Mouse (Mus musculus) midbrain, embryonic 12.5 days (tissue): Measurements from ENCODE around the gene Hacd3. TPM values are rescaled to one million over a fixed set of nuclear protein-coding genes. Genes with fewer than 3 reads are reported as not detected.
"Not testable (repeated sequence)": the region's sequence is repeated elsewhere in the genome, so short reads cannot be mapped to it uniquely, and the experiment has no call there.

Experiments used
- ATAC-seq: fragments of 200-750 bp; cut with Nextera tagmentation; 2 replicates; pipeline ENCODE4 v1.8.0; 2017; ENCODE audit warnings: low read depth, moderate TSS enrichment, moderate library complexity; ENCODE audit not compliant: low FRiP score
- H3K27ac ChIP-seq: fragments of 300-500 bp; sonication (generic); replicated peaks from 2 replicates; pipeline ENCODE4 v1.5.1; 2016; ENCODE audit warnings: mild to moderate bottlenecking
- H3K27me3 ChIP-seq: fragments of 300-500 bp; sonication (generic); 2 replicates; pipeline ENCODE4 v1.6.1; 2016; ENCODE audit warnings: mild to moderate bottlenecking
- H3K36me3 ChIP-seq: fragments of 300-500 bp; sonication (generic); 2 replicates; pipeline ENCODE4 v1.6.1; 2016
- H3K4me1 ChIP-seq: fragments of 300-500 bp; sonication (generic); 2 replicates; pipeline ENCODE4 v1.6.1; 2016
- H3K4me2 ChIP-seq: fragments of 300-500 bp; sonication (generic); replicated peaks from 2 replicates; pipeline ENCODE4 v1.6.1; 2016; ENCODE audit warnings: mild to moderate bottlenecking, moderate library complexity
- H3K4me3 ChIP-seq: fragments of 300-500 bp; sonication (generic); 2 replicates; pipeline ENCODE4 v1.5.1; 2016; ENCODE audit warnings: mild to moderate bottlenecking
- H3K9ac ChIP-seq: fragments of 300-500 bp; sonication (generic); replicated peaks from 2 replicates; pipeline ENCODE4 v1.6.1; 2016; ENCODE audit warnings: mild to moderate bottlenecking, moderate library complexity
- H3K9me3 ChIP-seq: fragments of 300-500 bp; sonication (generic); 2 replicates; pipeline ENCODE4 v1.6.1; 2016; ENCODE audit warnings: mild to moderate bottlenecking
- WGBS: fragments of 180-500 bp; shearing (Covaris S2); methylation state at CpG from one replicate; pipeline ENCODE4 v1.1.7; 2016; 5-methylcytosine and 5-hydroxymethylcytosine counted together
- polyA plus RNA-seq: library from polyadenylated mRNA; unstranded; fragments of >200 nt; fragmentation: Nextera tagmentation; extraction: Ambion mirVana; gene quantifications from 2 replicates; pipeline ENCODE4 v1.2.1, GENCODE M21; 2016

Gene Hacd3
- polyA plus RNA-seq, 1 experiment from 2014 or later, result 148 TPM

- H3K4me1 ChIP-seq, result peaks cover 51% of the 10 kb centered on the region
Observed at GRCm38 (mm10) chr9:65015461-65016222, 5.9 kb downstream of the Hacd3 start.

GRCm38 (mm10) chr9:65011304-65011703, 10.2 kb downstream of the Hacd3 start:
- no peak for ATAC-seq
- no peak overlapping the region for H3K9ac ChIP-seq
- H3K4me2 ChIP-seq, result no peak overlapping the region
- no peaks in the 10 kb centered on the region for H3K9me3 ChIP-seq
- H3K27ac ChIP-seq, result no peak overlapping the region
- no peaks in the 10 kb centered on the region for H3K27me3 ChIP-seq
- WGBS, result 58% methylated on average over 6 of the region's 6 CpGs
- peaks cover 31% of the 10 kb centered on the region for H3K36me3 ChIP-seq
- H3K4me1 ChIP-seq, result peaks cover 9% of the 10 kb centered on the region
- no peak overlapping the region for H3K4me3 ChIP-seq

More at GRCm38 (mm10) chr9:65015461-65016222, 5.9 kb downstream of the Hacd3 start:
- H3K4me2 ChIP-seq, result no peak overlapping the region
- H3K27me3 ChIP-seq, result no peaks in the 10 kb centered on the region
- ATAC-seq, result no peak
- no peak overlapping the region for H3K9ac ChIP-seq
- no peak overlapping the region for H3K4me3 ChIP-seq
- no peaks in the 10 kb centered on the region for H3K9me3 ChIP-seq
- no peak overlapping the region for H3K27ac ChIP-seq
- 0 out of 2 replicates have a peak, but pooled peaks cover 2% of the 10 kb centered on the region for H3K36me3 ChIP-seq
- 82% methylated on average over 7 of the region's 7 CpGs for WGBS

- no peak overlapping the region for H3K4me2 ChIP-seq
- H3K9ac ChIP-seq, result no peak overlapping the region
- H3K4me1 ChIP-seq, result peaks cover 2% of the 10 kb centered on the region; the same call in 1 of the 2 replicates
- no peak overlapping the region for H3K4me3 ChIP-seq
- H3K9me3 ChIP-seq, result no peaks in the 10 kb centered on the region
- H3K27me3 ChIP-seq, result no peaks in the 10 kb centered on the region
- no peak for ATAC-seq
- H3K27ac ChIP-seq, result no peak overlapping the region
- peaks cover 37% of the 10 kb centered on the region for H3K36me3 ChIP-seq
- 96% methylated on average over 8 of the region's 8 CpGs for WGBS
Observed at GRCm38 (mm10) chr9:65010632-65011031, 10.9 kb downstream of the Hacd3 start.

GRCm38 (mm10) chr9:65005737-65006136, 15.8 kb downstream of the Hacd3 start:
- Histone ChIP-seq H3K9ac (no peak overlapping the region), H3K9me3 (no peaks in the 10 kb centered on the region), H3K27me3 (no peaks in the 10 kb centered on the region), H3K4me3 (no peak overlapping the region), H3K27ac (no peak overlapping the region), H3K36me3 (peaks cover 72% of the 10 kb centered on the region), H3K4me2 (no peak overlapping the region), H3K4me1 (no peaks in the 10 kb centered on the region; the same call in 1 of the 2 replicates)
- WGBS, result 96% methylated on average over 8 of the region's 8 CpGs
- ATAC-seq, result no peak

- Histone ChIP-seq H3K27ac (0 out of 2 replicates have a peak overlapping the region, but pooled peaks have one; percentile 52), H3K9me3 (no peaks in the 10 kb centered on the region), H3K4me2 (no peak overlapping the region), H3K4me1 (no peaks in the 10 kb centered on the region; the same call in 1 of the 2 replicates), H3K27me3 (no peaks in the 10 kb centered on the region), H3K9ac (no peak overlapping the region), H3K36me3 (peaks cover 82% of the 10 kb centered on the region), H3K4me3 (no peak overlapping the region)
- 65% methylated on average over 4 of the region's 4 CpGs for WGBS
- ATAC-seq, result no peak
Observed at GRCm38 (mm10) chr9:65001481-65001880, 20.0 kb downstream of the Hacd3 start.

- H3K27ac ChIP-seq, H3K27me3 ChIP-seq, H3K9me3 ChIP-seq, H3K4me2 ChIP-seq, H3K4me3 ChIP-seq, ATAC-seq, H3K4me1 ChIP-seq, H3K9ac ChIP-seq: not testable (repeated sequence)
- WGBS, result 97% methylated on average over 1 of the region's 1 CpGs
- peaks cover 88% of the 10 kb centered on the region for H3K36me3 ChIP-seq
Observed at GRCm38 (mm10) chr9:64995464-64995863, 26.0 kb downstream of the Hacd3 start.

GRCm38 (mm10) chr9:64990291-64990690, 31.2 kb downstream of the Hacd3 start:
- Histone ChIP-seq H3K27ac (no peak overlapping the region), H3K4me3 (no peak overlapping the region), H3K9me3 (no peaks in the 10 kb centered on the region), H3K9ac (no peak overlapping the region), H3K4me1 (no peaks in the 10 kb centered on the region), H3K36me3 (peaks cover 94% of the 10 kb centered on the region), H3K27me3 (no peaks in the 10 kb centered on the region), H3K4me2 (no peak overlapping the region)
- no peak for ATAC-seq
- WGBS, result 93% methylated on average over 7 of the region's 7 CpGs

- 95% methylated on average over 6 of the region's 6 CpGs for WGBS
- ATAC-seq, result no peak
- Histone ChIP-seq H3K9ac (no peak overlapping the region), H3K27ac (no peak overlapping the region), H3K4me3 (no peak overlapping the region), H3K9me3 (no peaks in the 10 kb centered on the region), H3K4me2 (no peak overlapping the region), H3K36me3 (peaks cover 94% of the 10 kb centered on the region), H3K4me1 (no peaks in the 10 kb centered on the region), H3K27me3 (no peaks in the 10 kb centered on the region)
Observed at GRCm38 (mm10) chr9:64988443-64988842, 33.0 kb downstream of the Hacd3 start.

- Histone ChIP-seq H3K36me3 (peaks cover 92% of the 10 kb centered on the region), H3K27me3 (no peaks in the 10 kb centered on the region), H3K27ac (no peak overlapping the region), H3K9me3 (no peaks in the 10 kb centered on the region), H3K4me3 (no peak overlapping the region), H3K4me2 (no peak overlapping the region), H3K4me1 (no peaks in the 10 kb centered on the region), H3K9ac (no peak overlapping the region)
- 96% methylated on average over 2 of the region's 2 CpGs for WGBS
- no peak for ATAC-seq
Observed at GRCm38 (mm10) chr9:64987651-64988050, 33.8 kb downstream of the Hacd3 start.

GRCm38 (mm10) chr9:64985807-64986206, 35.7 kb downstream of the Hacd3 start:
- H3K27me3 ChIP-seq, result no peaks in the 10 kb centered on the region
- H3K4me1 ChIP-seq, result no peaks in the 10 kb centered on the region
- no peak overlapping the region for H3K4me2 ChIP-seq
- no peak overlapping the region for H3K9ac ChIP-seq
- WGBS, result 90% methylated on average over 9 of the region's 9 CpGs
- peaks cover 94% of the 10 kb centered on the region for H3K36me3 ChIP-seq
- H3K9me3 ChIP-seq, result no peaks in the 10 kb centered on the region
- no peak overlapping the region for H3K4me3 ChIP-seq
- no peak for ATAC-seq
- 0 out of 2 replicates have a peak overlapping the region, but pooled peaks have one; percentile 15 for H3K27ac ChIP-seq

GRCm38 (mm10) chr9:64985037-64985794, 36.3 kb downstream of the Hacd3 start:
- 0 out of 2 replicates have a peak overlapping the region, but pooled peaks have one; percentile 15 for H3K27ac ChIP-seq
- whole genome bisulfite sequencing, result 80% methylated on average over 8 of the region's 8 CpGs
- H3K9ac ChIP-seq, result no peak overlapping the region
- H3K36me3 ChIP-seq, result peaks cover 94% of the 10 kb centered on the region
- no peaks in the 10 kb centered on the region for H3K4me1 ChIP-seq
- H3K27me3 ChIP-seq, result no peaks in the 10 kb centered on the region
- ATAC-seq, result no peak
- H3K4me2 ChIP-seq, result no peak overlapping the region
- H3K9me3 ChIP-seq, result no peaks in the 10 kb centered on the region
- H3K4me3 ChIP-seq, result no peak overlapping the region

GRCm38 (mm10) chr9:64981904-64982303, 39.6 kb downstream of the Hacd3 start:
- Histone ChIP-seq H3K9ac (no peak overlapping the region), H3K4me3 (no peak overlapping the region), H3K9me3 (no peaks in the 10 kb centered on the region), H3K4me2 (no peak overlapping the region), H3K4me1 (no peaks in the 10 kb centered on the region), H3K36me3 (peaks cover 95% of the 10 kb centered on the region), H3K27ac (no peak overlapping the region), H3K27me3 (no peaks in the 10 kb centered on the region)
- no peak for ATAC-seq
- WGBS, result 88% methylated on average over 1 of the region's 1 CpGs
